Mouse (Mus musculus) stomach, postnatal 0 days (tissue): Measurements from ENCODE around the gene Lrrtm4. TPM values are rescaled to one million over a fixed set of nuclear protein-coding genes. Genes with fewer than 3 reads are reported as not detected.

Experiments
- ATAC-seq: fragments of 200-750 bp; cut with Nextera tagmentation; 2 replicates; pipeline ENCODE4 v1.8.0; 2017; ENCODE audit not compliant: low FRiP score, low TSS enrichment
- DNase-seq: peaks from one replicate; pipeline ENCODE4 v3.0.0-alpha.2; 2016; ENCODE audit warnings: low spot score
- H3K27ac ChIP-seq: fragments of 300-500 bp; sonication (generic); replicated peaks from 2 replicates; pipeline ENCODE4 v1.5.1; 2014; ENCODE audit warnings: mild to moderate bottlenecking, control low read depth
- H3K27me3 ChIP-seq: fragments of 300-500 bp; sonication (generic); 2 replicates; pipeline ENCODE4 v1.6.1; 2014; ENCODE audit warnings: low read length; ENCODE audit not compliant: control insufficient read depth, insufficient read depth
- H3K36me3 ChIP-seq: fragments of 300-500 bp; sonication (generic); 2 replicates; pipeline ENCODE4 v1.6.1; 2014; ENCODE audit warnings: low read length, mixed read lengths; ENCODE audit not compliant: control insufficient read depth, insufficient read depth
- H3K4me1 ChIP-seq: fragments of 300-500 bp; sonication (generic); replicated peaks from 2 replicates; pipeline ENCODE4 v1.6.1; 2014; ENCODE audit warnings: antibody characterized with exemption; ENCODE audit not compliant: control insufficient read depth, insufficient read depth
- H3K4me2 ChIP-seq: fragments of 300-500 bp; sonication (generic); replicated peaks from 2 replicates; pipeline ENCODE4 v1.6.1; 2014; ENCODE audit warnings: low read depth, mild to moderate bottlenecking, control low read depth, moderate library complexity
- H3K4me3 ChIP-seq: fragments of 300-500 bp; sonication (generic); 2 replicates; pipeline ENCODE4 v1.5.1; 2014; ENCODE audit warnings: low read depth, low read length, control low read depth
- H3K9ac ChIP-seq: fragments of 300-500 bp; sonication (generic); 2 replicates; pipeline ENCODE4 v1.6.1; 2014; ENCODE audit warnings: mild to moderate bottlenecking, low read length, control low read depth, mixed read lengths
- H3K9me3 ChIP-seq: fragments of 300-500 bp; sonication (generic); 2 replicates; pipeline ENCODE4 v1.6.1; 2016; ENCODE audit warnings: low read length; ENCODE audit not compliant: control insufficient read depth
- CTCF ChIP-seq: IDR thresholded peaks from 2 replicates; pipeline ENCODE4 v1.5.1; 2016; ENCODE audit warnings: antibody characterized with exemption, low read depth, mild to moderate bottlenecking, moderate library complexity
- EP300 ChIP-seq: optimal IDR thresholded peaks from 2 replicates; pipeline ENCODE3; 2016; ENCODE audit warnings: antibody characterized with exemption
- WGBS: fragments of 180-500 bp; shearing (Covaris S2); extraction: QIAGEN DNeasy Blood & Tissue Kit; methylation state at CpG from one replicate; pipeline ENCODE4 v1.1.7; 2014; 5-methylcytosine and 5-hydroxymethylcytosine counted together
- polyA plus RNA-seq: library from polyadenylated mRNA; unstranded; fragments of >200 nt; fragmentation: Nextera tagmentation; extraction: Ambion mirVana; gene quantifications from 2 replicates; pipeline ENCODE4 v1.2.1, GENCODE M21; 2015

The Lrrtm4 gene
- polyA plus RNA-seq, 1 experiment from 2014 or later = 0.67 TPM

GRCm38 (mm10) chr6:80622676-80623334 is 604.1 kb downstream of the Lrrtm4 start:
- no peaks in the 10 kb centered on the region for H3K4me1 ChIP-seq
- H3K27me3 ChIP-seq = no peaks in the 10 kb centered on the region
- H3K36me3 ChIP-seq = no peaks in the 10 kb centered on the region
- H3K4me3 ChIP-seq = no peak overlapping the region
- ATAC-seq = no peak
- H3K9me3 ChIP-seq = no peaks in the 10 kb centered on the region
- no peak for DNase-seq
- no peak for TF ChIP-seq CTCF
- no peak for TF ChIP-seq EP300
- H3K4me2 ChIP-seq = no peak overlapping the region
- 88% methylated on average over 6 of the region's 6 CpGs for WGBS
- no peak overlapping the region for H3K27ac ChIP-seq
- H3K9ac ChIP-seq = no peak overlapping the region

- ATAC-seq = no peak
- WGBS = 85% methylated on average over 4 of the region's 4 CpGs
- H3K27me3 ChIP-seq = no peaks in the 10 kb centered on the region
Observed at GRCm38 (mm10) chr6:80625509-80625908, 606.8 kb downstream of the Lrrtm4 start.

GRCm38 (mm10) chr6:80662729-80663128 is 644.1 kb downstream of the Lrrtm4 start:
- no peaks in the 10 kb centered on the region for H3K36me3 ChIP-seq
- no peak for ATAC-seq
- H3K27ac ChIP-seq = no peak overlapping the region
- H3K9ac ChIP-seq = no peak overlapping the region
- TF ChIP-seq EP300 = no peak
- TF ChIP-seq CTCF = no peak
- WGBS = 84% methylated on average over 5 of the region's 5 CpGs
- H3K4me1 ChIP-seq = no peaks in the 10 kb centered on the region
- no peaks in the 10 kb centered on the region for H3K27me3 ChIP-seq
- no peaks in the 10 kb centered on the region for H3K9me3 ChIP-seq
- H3K4me3 ChIP-seq = no peak overlapping the region
- DNase-seq = no peak
- no peak overlapping the region for H3K4me2 ChIP-seq

More at GRCm38 (mm10) chr6:80625509-80625908, 606.8 kb downstream of the Lrrtm4 start:
- Histone ChIP-seq H3K4me2 (no peak overlapping the region), H3K9ac (no peak overlapping the region), H3K9me3 (no peaks in the 10 kb centered on the region), H3K36me3 (no peaks in the 10 kb centered on the region), H3K4me1 (no peaks in the 10 kb centered on the region), H3K4me3 (no peak overlapping the region), H3K27ac (no peak overlapping the region)
- TF ChIP-seq EP300 (no peak), CTCF (no peak)
- no peak for DNase-seq

GRCm38 (mm10) chr6:80664039-80664438 is 645.4 kb downstream of the Lrrtm4 start:
- Histone ChIP-seq H3K36me3 (no peaks in the 10 kb centered on the region), H3K27me3 (no peaks in the 10 kb centered on the region), H3K9ac (no peak overlapping the region), H3K27ac (no peak overlapping the region), H3K4me3 (no peak overlapping the region), H3K9me3 (no peaks in the 10 kb centered on the region), H3K4me2 (no peak overlapping the region), H3K4me1 (no peaks in the 10 kb centered on the region)
- ATAC-seq (no peak), DNase-seq (no peak)
- WGBS = 67% methylated on average over 4 of the region's 4 CpGs
- TF ChIP-seq CTCF (no peak), EP300 (no peak)

- H3K4me2 ChIP-seq = no peak overlapping the region
- H3K9me3 ChIP-seq = no peaks in the 10 kb centered on the region
- H3K9ac ChIP-seq = no peak overlapping the region
- no peaks in the 10 kb centered on the region for H3K4me1 ChIP-seq
- no peak overlapping the region for H3K27ac ChIP-seq
- 56% methylated on average over 2 of the region's 2 CpGs for WGBS
- no peak overlapping the region for H3K4me3 ChIP-seq
- no peak for ATAC-seq
- H3K27me3 ChIP-seq = no peaks in the 10 kb centered on the region
- TF ChIP-seq CTCF (no peak), EP300 (no peak)
- no peak for DNase-seq
- no peaks in the 10 kb centered on the region for H3K36me3 ChIP-seq
Observed at GRCm38 (mm10) chr6:80704183-80704582, 685.5 kb downstream of the Lrrtm4 start.

GRCm38 (mm10) chr6:80720468-80720867 is 701.8 kb downstream of the Lrrtm4 start:
- no peak for TF ChIP-seq CTCF
- no peak for TF ChIP-seq EP300
- no peaks in the 10 kb centered on the region for H3K36me3 ChIP-seq
- DNase-seq (no peak), ATAC-seq (no peak)
- no peaks in the 10 kb centered on the region for H3K9me3 ChIP-seq
- 96% methylated on average over 5 of the region's 5 CpGs for WGBS
- no peaks in the 10 kb centered on the region for H3K4me1 ChIP-seq
- no peak overlapping the region for H3K9ac ChIP-seq
- no peak overlapping the region for H3K4me3 ChIP-seq
- H3K27me3 ChIP-seq = no peaks in the 10 kb centered on the region
- H3K27ac ChIP-seq = no peak overlapping the region
- H3K4me2 ChIP-seq = no peak overlapping the region
